Mouse (Mus musculus) heart, postnatal 25 days (tissue): ENCODE measurements around the gene Dnajb11. TPM values are rescaled to one million over a fixed set of nuclear protein-coding genes. Genes with fewer than 3 reads are reported as not detected.
A peak's percentile ranks its signal among the peaks of the same experiment; 100 is the strongest.

Experiments used
- DNase-seq: peaks from one replicate; pipeline ENCODE4 v3.0.0; 2022; ENCODE audit warnings: low spot score
- intact Hi-C: fragments of 180-260 bp; cut with DNase I; formaldehyde crosslinking; loops from one replicate; pipeline ENCODE4 v1.15.1; 2025
- total RNA-seq, 2 experiments: library from RNA; stranded (reverse); gene quantifications; 2 replicates each; pipeline ENCODE4 v1.2.3; 2021

Gene Dnajb11
- total RNA-seq, result 10 to 100 TPM; 54.0 to 65.7 TPM

- peak; percentile 99 for DNase-seq
These were observed at the start of gene Dnajb11, which contains the start of gene Tbccd1 for GRCm38 (mm10) chr16:22857431-22858113. TSS of gene Dnajb11 (plus strand) at chr16:22857845. TSS of gene Tbccd1 (minus strand) at chr16:22857669.

GRCm38 (mm10) chr16:22811477-22811876 is 46.2 kb upstream of the Dnajb11 start, which contains the start of gene Crygs:
TSS of gene Crygs (minus strand) at chr16:22811577.
- intact Hi-C loops, result no loop called here
- DNase-seq, result no peak

More at GRCm38 (mm10) chr16:22857431-22858113, at the start of gene Dnajb11, which contains the start of gene Tbccd1:
- intact Hi-C loops, result loop anchor here (2.0 to 5.0 kb wide), 2 partner anchors 249 to 270 kb away; partner anchors contain the start of genes Eif4a2 and Rfc4

- intact Hi-C loops, result no loop called here
- DNase-seq, result no peak
These were observed 36.9 kb upstream of the Dnajb11 start for GRCm38 (mm10) chr16:22820731-22821130.

- intact Hi-C loops, result no loop called here
- no peak for DNase-seq
These were observed 24.6 kb upstream of the Dnajb11 start for GRCm38 (mm10) chr16:22832932-22833525.

- no peak for DNase-seq
- intact Hi-C loops, result no loop called here
These were observed 18.3 kb upstream of the Dnajb11 start for GRCm38 (mm10) chr16:22839146-22839857.

GRCm38 (mm10) chr16:22842871-22843270 is 14.8 kb upstream of the Dnajb11 start:
- intact Hi-C loops, result no loop called here
- no peak for DNase-seq

- DNase-seq, result peak; percentile 57
- intact Hi-C loops, result no loop called here
These were observed 13.4 kb upstream of the Dnajb11 start for GRCm38 (mm10) chr16:22844061-22844801.

GRCm38 (mm10) chr16:22844834-22845233 is 12.8 kb upstream of the Dnajb11 start:
- no peak for DNase-seq
- intact Hi-C loops, result no loop called here

GRCm38 (mm10) chr16:22845481-22845880 is 12.2 kb upstream of the Dnajb11 start:
- intact Hi-C loops, result no loop called here
- no peak for DNase-seq

GRCm38 (mm10) chr16:22847686-22848085 is 10.0 kb upstream of the Dnajb11 start:
- intact Hi-C loops, result no loop called here
- no peak for DNase-seq

- intact Hi-C loops, result no loop called here
- no peak for DNase-seq
These were observed 9.3 kb upstream of the Dnajb11 start for GRCm38 (mm10) chr16:22848331-22848730.

- DNase-seq, result no peak
- intact Hi-C loops, result no loop called here
These were observed 4.9 kb upstream of the Dnajb11 start for GRCm38 (mm10) chr16:22852709-22853108.

GRCm38 (mm10) chr16:22856773-22857172 is 872 bp upstream of the Dnajb11 start:
- DNase-seq, result no peak
- intact Hi-C loops, result loop anchor here (2.0 to 5.0 kb wide), 2 partner anchors 250 to 271 kb away; partner anchors contain the start of genes Eif4a2 and Rfc4

GRCm38 (mm10) chr16:22872397-22872796 is 14.8 kb downstream of the Dnajb11 start:
- no peak for DNase-seq
- intact Hi-C loops, result no loop called here

- no peak for DNase-seq
- intact Hi-C loops, result no loop called here
These were observed 15.7 kb downstream of the Dnajb11 start for GRCm38 (mm10) chr16:22873369-22873768.

GRCm38 (mm10) chr16:22876218-22877043 is 18.8 kb downstream of the Dnajb11 start:
- DNase-seq, result no peak

GRCm38 (mm10) chr16:22877660-22878390 is 20.2 kb downstream of the Dnajb11 start:
- no peak for DNase-seq

More at GRCm38 (mm10) chr16:22876218-22877043, 18.8 kb downstream of the Dnajb11 start:
- intact Hi-C loops, result loop anchor here (2.0 to 5.0 kb wide), 3 partner anchors 76 to 258 kb away; no protein-coding TSS in a partner anchor

GRCm38 (mm10) chr16:22878716-22879115 is 21.1 kb downstream of the Dnajb11 start:
- no peak for DNase-seq
- intact Hi-C loops, result loop anchor here (5.0 kb wide), 1 partner anchor 169 kb away; no protein-coding TSS in a partner anchor

More at GRCm38 (mm10) chr16:22877660-22878390, 20.2 kb downstream of the Dnajb11 start:
- intact Hi-C loops, result loop anchor here (2.0 to 5.0 kb wide), 3 partner anchors 75 to 257 kb away; no protein-coding TSS in a partner anchor
